Mouse (Mus musculus) ES-Bruce4 (cell line): ENCODE results near the gene Pbld2. TPM values are rescaled to one million over a fixed set of nuclear protein-coding genes. Genes with fewer than 3 reads are reported as not detected.

ENCODE experiments used
- H3K27ac ChIP-seq: 2 replicates; pipeline ENCODE4 v1.5.1; 2012; ENCODE audit warnings: low read length, inconsistent platforms; ENCODE audit not compliant: insufficient read depth
- H3K27me3 ChIP-seq: 2 replicates; pipeline ENCODE4 v1.6.1; 2012; ENCODE audit warnings: mild to moderate bottlenecking, low read length, inconsistent platforms; ENCODE audit not compliant: control insufficient read depth, poor library complexity, insufficient read depth, severe bottlenecking
- H3K36me3 ChIP-seq: 2 replicates; pipeline ENCODE4 v1.6.1; 2012; ENCODE audit warnings: inconsistent platforms, mild to moderate bottlenecking, low read length, moderate library complexity; ENCODE audit not compliant: control insufficient read depth, poor library complexity, insufficient read depth, severe bottlenecking
- H3K4me1 ChIP-seq: one replicate; pipeline ENCODE4 v1.8.1; 2011; ENCODE audit warnings: low read length; ENCODE audit not compliant: control insufficient read depth, insufficient read depth
- H3K4me3 ChIP-seq: 2 replicates; pipeline ENCODE4 v1.5.1; 2011; ENCODE audit warnings: low read depth, mild to moderate bottlenecking, low read length
- H3K9ac ChIP-seq: 2 replicates; pipeline ENCODE4 v1.6.1; 2012; ENCODE audit warnings: low read depth, mild to moderate bottlenecking, inconsistent platforms; ENCODE audit not compliant: poor library complexity, severe bottlenecking
- H3K9me3 ChIP-seq: replicated peaks from 2 replicates; pipeline ENCODE4 v1.6.1; 2012; ENCODE audit warnings: mild to moderate bottlenecking, low read length, inconsistent platforms; ENCODE audit not compliant: control insufficient read depth, poor library complexity, insufficient read depth, severe bottlenecking
- CTCF ChIP-seq: IDR thresholded peaks from one replicate; pipeline ENCODE4 v1.8.1; 2011; ENCODE audit warnings: low read depth, low read length
- EP300 ChIP-seq: IDR thresholded peaks from 2 replicates; pipeline ENCODE4 v1.6.1; 2011; ENCODE audit warnings: low read depth, low read length; ENCODE audit not compliant: insufficient read depth
- POLR2A ChIP-seq: IDR thresholded peaks from one replicate; pipeline ENCODE4 v1.8.1; 2011; ENCODE audit warnings: low read length; ENCODE audit not compliant: insufficient read depth
- polyA plus RNA-seq: library from polyadenylated mRNA; stranded (reverse); fragments of >200 nt; gene quantifications from 2 replicates; pipeline ENCODE4 v1.2.4, GENCODE M21; 2011; ENCODE audit warnings: low read depth; ENCODE audit not compliant: missing spikeins, insufficient read depth, insufficient read length

The Pbld2 gene
- polyA plus RNA-seq, 1 experiment = 1.3 TPM

- no peak overlapping the region for H3K27ac ChIP-seq
- H3K9ac ChIP-seq = no peak overlapping the region
- no peaks in the 10 kb centered on the region for H3K27me3 ChIP-seq
- TF ChIP-seq CTCF (no peak), POLR2A (no peak), EP300 (no peak)
- H3K9me3 ChIP-seq = no peaks in the 10 kb centered on the region
- H3K4me3 ChIP-seq = no peak overlapping the region
- H3K36me3 ChIP-seq = no peaks in the 10 kb centered on the region
- no peaks in the 10 kb centered on the region for H3K4me1 ChIP-seq
Observed at GRCm38 (mm10) chr10:63060406-63060805, 36.3 kb downstream of the Pbld2 start.

GRCm38 (mm10) chr10:63061266-63061665 lies 37.2 kb downstream of the Pbld2 start:
- no peaks in the 10 kb centered on the region for H3K36me3 ChIP-seq
- no peaks in the 10 kb centered on the region for H3K4me1 ChIP-seq
- TF ChIP-seq POLR2A (no peak), EP300 (no peak), CTCF (no peak)
- H3K27me3 ChIP-seq = no peaks in the 10 kb centered on the region
- H3K4me3 ChIP-seq = peak overlapping the region; percentile 40
- H3K9me3 ChIP-seq = no peaks in the 10 kb centered on the region
- no peak overlapping the region for H3K27ac ChIP-seq
- H3K9ac ChIP-seq = 0 out of 2 replicates have a peak overlapping the region, but pooled peaks have one; percentile 12

DNA sequence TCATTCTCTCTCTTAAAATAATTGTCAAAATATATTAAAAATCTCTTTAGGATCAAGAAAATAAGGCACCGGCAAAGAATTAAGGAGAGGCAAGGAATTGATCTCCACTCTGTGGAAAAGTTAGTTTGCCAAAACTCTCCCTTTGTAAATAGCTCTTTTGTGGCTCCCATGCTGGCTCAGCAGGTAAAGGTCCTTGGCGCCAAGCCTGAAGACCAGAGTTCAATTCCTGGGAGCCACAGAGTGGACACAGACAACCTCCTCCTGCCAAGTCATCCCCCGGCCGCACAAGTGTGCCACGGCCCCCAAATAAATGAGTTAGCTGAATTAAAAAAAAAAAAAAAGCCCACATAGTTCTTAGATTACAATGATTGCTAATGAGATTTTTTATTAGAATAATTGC lies 38.6 kb downstream of the Pbld2 start:
- Histone ChIP-seq H3K9ac (no peak overlapping the region), H3K27me3 (no peaks in the 10 kb centered on the region), H3K36me3 (no peaks in the 10 kb centered on the region), H3K9me3 (no peaks in the 10 kb centered on the region), H3K4me1 (no peaks in the 10 kb centered on the region), H3K4me3 (no peak overlapping the region), H3K27ac (no peak overlapping the region)
- TF ChIP-seq EP300 = no peak
- TF ChIP-seq CTCF = no peak
- no peak for TF ChIP-seq POLR2A

- TF ChIP-seq EP300 = no peak
- TF ChIP-seq POLR2A = no peak
- no peak for TF ChIP-seq CTCF
- H3K36me3 ChIP-seq = no peaks in the 10 kb centered on the region
- no peak overlapping the region for H3K27ac ChIP-seq
- H3K27me3 ChIP-seq = no peaks in the 10 kb centered on the region
- H3K4me3 ChIP-seq = no peak overlapping the region
- no peak overlapping the region for H3K9ac ChIP-seq
- no peaks in the 10 kb centered on the region for H3K9me3 ChIP-seq
- no peaks in the 10 kb centered on the region for H3K4me1 ChIP-seq
Observed at GRCm38 (mm10) chr10:63063365-63063764, 39.2 kb downstream of the Pbld2 start.

DNA sequence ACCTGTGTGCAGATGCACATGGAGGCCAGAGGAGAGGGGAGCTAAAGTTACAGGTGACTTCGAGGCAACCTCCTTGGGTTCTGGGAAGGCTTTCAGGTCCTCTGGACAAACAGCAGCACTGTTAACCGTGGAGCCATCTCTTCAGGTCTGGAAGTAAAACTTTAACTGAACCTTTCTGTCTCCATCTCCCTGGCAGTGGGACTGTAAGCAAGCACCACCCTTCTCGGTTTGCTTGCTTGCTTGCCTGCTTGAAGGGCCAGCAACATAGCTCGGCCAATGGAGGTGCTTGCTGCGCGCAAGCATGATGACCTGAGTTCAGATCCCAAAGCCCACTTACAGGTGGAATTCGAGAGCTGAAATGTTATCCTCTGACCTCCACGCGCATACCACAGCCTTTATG lies 40.4 kb downstream of the Pbld2 start:
- H3K27ac ChIP-seq = no peak overlapping the region
- H3K4me3 ChIP-seq = no peak overlapping the region
- no peaks in the 10 kb centered on the region for H3K9me3 ChIP-seq
- no peaks in the 10 kb centered on the region for H3K4me1 ChIP-seq
- no peak for TF ChIP-seq CTCF
- no peak for TF ChIP-seq EP300
- no peak for TF ChIP-seq POLR2A
- H3K9ac ChIP-seq = no peak overlapping the region
- no peaks in the 10 kb centered on the region for H3K36me3 ChIP-seq
- no peaks in the 10 kb centered on the region for H3K27me3 ChIP-seq

DNA sequence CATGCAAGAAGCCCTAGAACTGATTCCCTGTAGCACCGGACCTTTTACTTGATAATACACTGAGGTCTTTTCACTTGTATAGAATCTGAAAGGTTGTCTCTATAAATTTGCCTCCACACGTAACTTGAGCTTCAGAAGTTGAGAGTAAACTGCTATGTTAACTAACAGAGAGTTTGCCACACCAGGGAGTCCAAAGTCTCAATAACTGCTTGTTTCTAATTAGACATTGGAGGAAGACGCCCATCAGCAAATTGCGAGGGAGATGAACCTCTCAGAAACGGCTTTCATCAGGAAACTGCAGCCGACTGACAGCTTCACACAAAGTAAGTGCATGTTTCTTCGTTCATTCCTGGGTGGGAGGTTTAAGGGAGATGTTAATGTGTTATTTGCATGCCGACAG lies 41.4 kb downstream of the Pbld2 start:
- no peak for TF ChIP-seq CTCF
- no peak for TF ChIP-seq POLR2A
- TF ChIP-seq EP300 = no peak
- no peaks in the 10 kb centered on the region for H3K27me3 ChIP-seq
- no peak overlapping the region for H3K27ac ChIP-seq
- no peak overlapping the region for H3K9ac ChIP-seq
- H3K4me1 ChIP-seq = no peaks in the 10 kb centered on the region
- H3K4me3 ChIP-seq = no peak overlapping the region
- H3K36me3 ChIP-seq = no peaks in the 10 kb centered on the region
- no peaks in the 10 kb centered on the region for H3K9me3 ChIP-seq
